Mouse (Mus musculus) midbrain, postnatal 0 days (tissue): ENCODE measurements at regions not wholly inside any gene's neighbourhood (a gene's known extent, or its start where the extent isn't known, plus 50 kb on each side); places are given as distances from the start of the nearest gene placed in this dataset.

Experiments
- ATAC-seq: fragments of 200-750 bp; cut with Nextera tagmentation; 2 replicates; pipeline ENCODE4 v1.8.0; 2017; ENCODE audit warnings: moderate number of reproducible peaks, mild to moderate bottlenecking, moderate TSS enrichment, moderate library complexity; ENCODE audit not compliant: low FRiP score
- DNase-seq: peaks from one replicate; pipeline ENCODE4 v3.0.0-alpha.2; 2015; ENCODE audit warnings: low spot score
- H3K27ac ChIP-seq: fragments of 300-500 bp; sonication (generic); 2 replicates; pipeline ENCODE4 v1.5.1; 2014; ENCODE audit warnings: low read depth, mild to moderate bottlenecking, low read length, mixed read lengths
- H3K27me3 ChIP-seq: fragments of 300-500 bp; sonication (generic); 2 replicates; pipeline ENCODE4 v1.6.1; 2014; ENCODE audit warnings: low read length, control low read depth, mixed read lengths; ENCODE audit not compliant: insufficient read depth
- H3K36me3 ChIP-seq: fragments of 300-500 bp; sonication (generic); 2 replicates; pipeline ENCODE4 v1.6.1; 2014; ENCODE audit warnings: low read length, control low read depth, mixed read lengths; ENCODE audit not compliant: insufficient read depth
- H3K4me1 ChIP-seq: fragments of 300-500 bp; sonication (generic); 2 replicates; pipeline ENCODE4 v1.6.1; 2014; ENCODE audit warnings: mild to moderate bottlenecking, control low read depth, antibody characterized with exemption, low read length, mixed read lengths; ENCODE audit not compliant: insufficient read depth
- H3K4me2 ChIP-seq: fragments of 300-500 bp; sonication (generic); 2 replicates; pipeline ENCODE4 v1.6.1; 2014; ENCODE audit warnings: low read depth, mild to moderate bottlenecking, low read length, mixed read lengths; ENCODE audit not compliant: poor library complexity, severe bottlenecking
- H3K4me3 ChIP-seq: fragments of 300-500 bp; sonication (generic); 2 replicates; pipeline ENCODE4 v1.5.1; 2014; ENCODE audit warnings: low read depth, mild to moderate bottlenecking, low read length, moderate library complexity
- H3K9ac ChIP-seq: fragments of 300-500 bp; sonication (generic); replicated peaks from 2 replicates; pipeline ENCODE4 v1.6.1; 2014; ENCODE audit warnings: mild to moderate bottlenecking, low read length, moderate library complexity, mixed read lengths; ENCODE audit not compliant: poor library complexity, severe bottlenecking
- H3K9me3 ChIP-seq: fragments of 300-500 bp; sonication (generic); 2 replicates; pipeline ENCODE4 v1.6.1; 2016; ENCODE audit warnings: low read length, control low read depth
- CTCF ChIP-seq: IDR thresholded peaks from 2 replicates; pipeline ENCODE4 v1.5.1; 2016; ENCODE audit warnings: antibody characterized with exemption, mild to moderate bottlenecking
- WGBS: fragments of 180-500 bp; shearing (Covaris S2); extraction: QIAGEN DNeasy Blood & Tissue Kit; methylation state at CpG from one replicate; pipeline ENCODE4 v1.1.7; 2014; 5-methylcytosine and 5-hydroxymethylcytosine counted together

DNA sequence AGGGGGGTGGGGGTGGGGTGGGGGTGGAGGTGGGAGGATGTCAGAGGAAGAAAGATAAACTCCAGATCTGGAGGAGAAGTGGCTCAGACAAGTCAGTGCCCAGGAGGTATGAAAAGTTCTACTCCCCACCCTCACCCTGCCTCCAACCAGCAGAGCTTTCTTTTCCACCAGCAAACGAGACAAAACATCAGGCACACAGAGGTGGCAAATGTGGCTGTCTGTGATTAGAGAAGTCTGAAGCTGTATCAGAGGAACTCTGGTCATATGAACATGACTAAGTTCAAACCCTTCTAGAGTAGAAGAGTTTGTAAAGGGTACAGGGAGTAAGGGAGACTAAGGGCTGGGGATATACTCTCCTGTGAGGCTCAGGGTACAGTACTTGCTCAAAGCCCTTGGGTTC is 85.2 kb upstream of the Cadm1 start:
- H3K4me3 ChIP-seq: no peak overlapping the region
- no peak overlapping the region for H3K9ac ChIP-seq
- no peaks in the 10 kb centered on the region for H3K9me3 ChIP-seq
- no peak for TF ChIP-seq CTCF
- no peaks in the 10 kb centered on the region for H3K27me3 ChIP-seq
- WGBS: 43% methylated on average over 1 of the region's 1 CpGs
- no peaks in the 10 kb centered on the region for H3K4me1 ChIP-seq
- ATAC-seq (no peak), DNase-seq (no peak)
- no peak overlapping the region for H3K4me2 ChIP-seq
- H3K36me3 ChIP-seq: no peaks in the 10 kb centered on the region
- H3K27ac ChIP-seq: no peak overlapping the region

DNA sequence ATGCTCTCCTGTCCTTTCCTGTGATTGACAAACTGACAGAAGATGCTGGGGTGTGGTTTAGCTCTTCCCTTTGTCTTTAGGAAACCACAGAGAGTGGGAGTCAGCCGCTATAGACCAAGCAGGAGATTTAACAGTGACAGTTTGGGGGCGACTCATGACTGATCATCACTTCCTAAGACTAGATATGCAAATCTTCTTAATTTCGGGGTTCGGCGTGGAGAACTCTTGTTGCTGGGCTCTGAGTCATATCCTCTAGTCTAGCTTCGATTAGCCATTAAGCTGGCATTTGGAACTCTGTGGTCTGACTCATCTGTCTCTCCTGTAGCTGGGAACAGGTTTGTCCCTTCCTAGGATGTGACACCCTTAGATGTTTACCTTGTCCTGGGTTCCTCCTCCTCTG is 84.6 kb upstream of the Cadm1 start:
- WGBS: 75% methylated on average over 6 of the region's 6 CpGs
- H3K9ac ChIP-seq: no peak overlapping the region
- no peak for TF ChIP-seq CTCF
- no peaks in the 10 kb centered on the region for H3K36me3 ChIP-seq
- no peak overlapping the region for H3K4me2 ChIP-seq
- ATAC-seq (no peak), DNase-seq (no peak)
- no peaks in the 10 kb centered on the region for H3K9me3 ChIP-seq
- no peak overlapping the region for H3K4me3 ChIP-seq
- no peak overlapping the region for H3K27ac ChIP-seq
- H3K4me1 ChIP-seq: no peaks in the 10 kb centered on the region
- H3K27me3 ChIP-seq: no peaks in the 10 kb centered on the region

DNA sequence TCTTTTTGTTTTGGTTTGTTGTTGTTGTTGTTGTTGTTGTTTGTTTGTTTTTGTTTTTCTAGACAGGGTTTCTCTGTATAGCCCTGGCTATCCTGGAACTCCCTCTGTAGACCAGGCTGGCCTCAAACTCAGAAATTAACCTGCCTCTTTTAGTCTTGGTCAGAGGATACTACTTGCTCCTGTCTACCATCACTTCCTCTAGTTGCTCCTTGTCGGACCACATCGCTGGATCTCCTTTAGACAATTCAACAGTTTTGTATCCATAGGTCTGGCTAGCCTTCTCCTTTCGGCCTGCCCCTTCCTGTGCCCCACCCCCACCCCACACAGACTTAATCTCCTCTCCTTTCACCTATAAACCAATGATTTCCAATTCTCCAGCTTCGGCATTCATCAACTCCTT is 77.2 kb upstream of the Cadm1 start:
- ATAC-seq: no peak
- H3K9ac ChIP-seq: no peak overlapping the region
- no peak overlapping the region for H3K4me2 ChIP-seq
- no peak for DNase-seq
- no peaks in the 10 kb centered on the region for H3K9me3 ChIP-seq
- WGBS: 68% methylated on average over 4 of the region's 4 CpGs
- TF ChIP-seq CTCF: no peak
- no peak overlapping the region for H3K27ac ChIP-seq
- no peaks in the 10 kb centered on the region for H3K27me3 ChIP-seq
- H3K4me3 ChIP-seq: no peak overlapping the region
- H3K36me3 ChIP-seq: no peaks in the 10 kb centered on the region
- H3K4me1 ChIP-seq: no peaks in the 10 kb centered on the region

DNA sequence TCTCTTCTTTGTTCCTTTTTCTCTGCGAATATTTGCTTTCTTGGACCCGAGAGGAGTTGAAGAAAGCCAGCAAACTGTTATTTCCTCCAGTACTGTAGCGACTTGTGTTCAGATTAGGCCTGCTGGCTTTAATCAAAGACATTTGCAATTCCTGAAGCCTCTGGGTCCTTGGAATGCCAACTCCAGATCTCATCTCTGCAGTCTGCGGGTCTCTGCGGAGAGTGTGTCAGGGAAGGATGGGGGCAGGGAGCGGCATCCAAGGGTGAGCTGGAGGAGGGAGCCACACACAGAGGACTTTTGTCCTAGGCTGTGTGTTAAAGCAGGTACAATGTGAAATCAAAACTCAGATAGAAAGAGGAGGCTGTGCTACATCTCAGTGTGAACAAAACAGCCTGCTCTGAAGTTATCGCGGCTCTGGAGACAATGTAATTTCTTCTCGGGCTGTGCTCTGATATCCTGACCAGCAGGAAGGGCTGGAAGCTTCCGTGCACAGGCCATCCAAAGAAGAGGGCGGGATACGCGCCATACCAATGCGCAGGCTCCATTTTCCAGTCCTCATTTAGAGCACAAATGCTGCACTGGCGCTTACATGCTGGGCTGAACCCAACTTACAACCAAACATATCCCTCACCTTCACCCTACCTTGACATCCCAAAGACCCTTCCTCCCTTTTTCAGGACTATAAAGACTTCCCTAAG is 71.1 kb upstream of the Cadm1 start:
- Histone ChIP-seq H3K27ac (no peak overlapping the region), H3K36me3 (no peaks in the 10 kb centered on the region), H3K9ac (no peak overlapping the region), H3K9me3 (no peaks in the 10 kb centered on the region), H3K4me2 (no peak overlapping the region), H3K27me3 (no peaks in the 10 kb centered on the region), H3K4me3 (no peak overlapping the region), H3K4me1 (no peaks in the 10 kb centered on the region)
- no peak for TF ChIP-seq CTCF
- ATAC-seq (no peak), DNase-seq (no peak)
- 49% methylated on average over 15 of the region's 15 CpGs for WGBS

DNA sequence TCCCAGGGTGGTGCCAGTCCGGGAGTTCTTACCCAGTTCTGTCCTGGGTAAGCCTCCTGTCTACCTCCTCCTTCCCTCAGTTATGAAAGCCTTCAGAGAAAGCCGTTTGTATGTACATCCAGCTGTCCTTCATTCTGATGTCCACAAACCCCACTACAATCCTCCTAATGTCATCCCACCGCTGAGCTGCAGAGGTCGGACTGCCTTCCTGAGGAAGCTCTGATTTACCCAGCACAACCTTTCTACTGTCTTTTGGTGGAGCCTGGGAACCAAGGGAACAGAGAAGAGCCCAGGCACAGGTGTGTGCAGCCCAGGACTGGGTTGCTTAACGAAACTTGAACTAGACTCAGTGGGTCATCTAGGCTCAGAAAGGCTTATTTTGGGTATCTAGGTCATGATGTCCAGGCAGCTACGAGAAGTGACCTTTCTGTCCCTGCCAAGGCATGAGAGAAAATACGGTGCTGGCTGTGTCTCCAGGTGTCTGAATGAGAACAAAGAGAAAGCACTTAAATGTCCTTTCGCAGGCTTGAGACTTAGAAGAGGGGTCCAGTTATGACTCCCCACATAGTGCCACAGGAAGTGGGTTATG is 70.4 kb upstream of the Cadm1 start:
- DNase-seq (no peak), ATAC-seq (no peak)
- 85% methylated on average over 8 of the region's 8 CpGs for WGBS
- Histone ChIP-seq H3K4me2 (no peak overlapping the region), H3K9ac (no peak overlapping the region), H3K4me1 (no peaks in the 10 kb centered on the region), H3K4me3 (no peak overlapping the region), H3K9me3 (no peaks in the 10 kb centered on the region), H3K27me3 (no peaks in the 10 kb centered on the region), H3K27ac (no peak overlapping the region), H3K36me3 (no peaks in the 10 kb centered on the region)
- TF ChIP-seq CTCF: no peak

DNA sequence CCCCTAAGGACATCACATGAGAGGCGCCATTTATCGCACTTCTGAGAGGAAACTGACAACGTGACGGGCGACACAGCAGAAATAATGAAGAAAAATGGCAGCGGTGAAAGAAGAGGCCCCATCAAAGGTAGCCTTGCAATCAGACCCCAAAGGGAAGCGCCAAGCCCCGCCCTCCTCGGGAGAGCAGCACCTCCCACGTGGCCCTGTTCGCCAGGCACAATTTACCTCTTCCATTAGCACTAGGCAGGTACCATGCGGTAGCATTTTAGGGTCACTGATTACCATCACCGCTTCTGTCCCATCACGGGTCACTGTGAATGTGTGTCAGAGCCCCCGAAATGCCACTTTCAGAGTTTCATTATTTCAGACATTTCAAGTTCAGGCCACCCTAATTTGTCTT is 69.7 kb upstream of the Cadm1 start:
- Histone ChIP-seq H3K27ac (no peak overlapping the region), H3K27me3 (no peaks in the 10 kb centered on the region), H3K36me3 (no peaks in the 10 kb centered on the region), H3K4me1 (no peaks in the 10 kb centered on the region), H3K9ac (no peak overlapping the region), H3K4me2 (no peak overlapping the region), H3K9me3 (no peaks in the 10 kb centered on the region), H3K4me3 (no peak overlapping the region)
- DNase-seq: no peak
- no peak for ATAC-seq
- TF ChIP-seq CTCF: no peak
- WGBS: 88% methylated on average over 15 of the region's 15 CpGs
